Mouse (Mus musculus): Measurements from ENCODE around the gene Dlx3. TPM values are rescaled to one million over a fixed set of nuclear protein-coding genes. Genes with fewer than 3 reads are reported as not detected.
A peak's percentile ranks its signal among the peaks of the same experiment; 100 is the strongest.

Dlx3 gene
- not detected in 2 replicates for total RNA-seq (2017)

DNA sequence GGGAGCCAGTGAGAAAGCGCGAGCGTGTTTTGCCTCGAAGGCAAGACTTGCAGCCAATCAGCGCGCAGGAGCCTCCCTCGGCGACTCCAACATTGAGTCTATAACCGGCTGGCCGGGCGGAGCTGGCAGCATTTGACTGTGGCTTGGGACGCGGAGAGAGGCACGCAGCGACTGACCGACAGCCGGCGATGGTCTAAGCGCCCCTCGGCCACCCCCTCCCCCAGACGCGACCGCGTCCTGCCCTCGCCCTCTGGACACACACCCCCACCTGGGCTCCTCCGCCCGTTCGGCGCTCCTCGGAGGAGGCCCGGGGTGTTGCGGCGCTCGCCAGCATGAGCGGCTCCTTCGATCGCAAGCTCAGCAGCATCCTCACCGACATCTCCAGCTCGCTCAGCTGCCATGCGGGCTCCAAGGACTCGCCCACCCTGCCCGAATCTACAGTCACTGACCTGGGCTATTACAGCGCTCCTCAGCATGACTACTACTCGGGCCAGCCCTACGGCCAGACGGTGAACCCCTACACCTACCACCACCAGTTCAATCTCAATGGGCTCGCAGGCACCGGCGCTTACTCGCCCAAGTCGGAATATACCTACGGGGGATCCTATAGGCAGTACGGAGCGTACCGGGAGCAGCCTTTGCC, at the start of gene Dlx3:
TSS of gene Dlx3 (plus strand) at position 130 of the 643 bp plus-strand sequence.
- ATAC-seq (replicated peaks; ENCODE audit: low read depth, poor library complexity, severe bottlenecking), result no peak

DNA sequence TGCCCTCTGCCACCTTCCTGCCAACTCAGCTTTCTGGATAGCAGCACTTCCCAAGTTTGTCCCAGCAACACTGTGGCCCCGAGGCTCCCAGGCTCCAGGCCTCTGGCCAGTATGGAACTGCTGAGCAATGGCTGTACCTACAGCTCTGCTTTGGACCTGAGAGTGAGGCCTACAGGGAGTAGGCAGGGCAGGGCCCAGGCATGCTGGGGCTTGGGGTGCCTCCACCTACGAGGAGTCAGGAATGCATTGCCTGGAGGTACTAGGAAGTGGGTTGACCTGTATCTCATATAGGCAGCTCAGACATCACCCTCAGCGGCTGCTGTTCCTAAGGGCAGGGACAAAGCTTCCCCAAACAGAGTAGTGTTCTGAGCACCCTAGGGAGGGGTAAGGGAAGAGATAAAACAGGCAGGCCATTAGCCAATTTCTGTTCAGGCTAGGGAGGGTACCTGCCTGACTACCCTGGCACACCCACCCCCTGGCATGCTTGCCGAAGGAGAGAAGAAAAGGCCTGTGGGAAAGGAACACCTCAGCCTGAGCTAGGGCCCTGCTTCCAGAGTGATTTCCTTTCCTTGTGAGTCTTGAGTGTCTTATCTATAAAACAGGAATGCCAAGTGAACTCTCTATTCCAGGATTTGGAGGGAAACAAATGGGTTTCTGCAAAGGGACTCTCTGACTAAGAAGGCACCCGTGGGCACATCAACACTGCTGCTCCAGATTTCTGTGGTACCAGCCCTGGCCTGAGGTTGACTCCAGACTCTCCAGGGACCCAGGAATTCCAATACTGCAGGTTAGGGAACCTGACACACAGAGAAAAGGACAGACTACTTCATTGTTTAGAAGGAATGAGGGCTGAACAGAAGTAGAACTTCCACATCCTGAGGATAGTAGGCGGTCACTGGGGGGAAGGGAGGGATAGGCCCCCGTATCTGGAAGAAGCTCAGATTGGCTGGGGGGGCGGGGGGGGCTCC, 49.5 kb upstream of the Dlx3 start:
- no peak for ATAC-seq (replicated peaks; ENCODE audit: low read depth, poor library complexity, severe bottlenecking)

DNA sequence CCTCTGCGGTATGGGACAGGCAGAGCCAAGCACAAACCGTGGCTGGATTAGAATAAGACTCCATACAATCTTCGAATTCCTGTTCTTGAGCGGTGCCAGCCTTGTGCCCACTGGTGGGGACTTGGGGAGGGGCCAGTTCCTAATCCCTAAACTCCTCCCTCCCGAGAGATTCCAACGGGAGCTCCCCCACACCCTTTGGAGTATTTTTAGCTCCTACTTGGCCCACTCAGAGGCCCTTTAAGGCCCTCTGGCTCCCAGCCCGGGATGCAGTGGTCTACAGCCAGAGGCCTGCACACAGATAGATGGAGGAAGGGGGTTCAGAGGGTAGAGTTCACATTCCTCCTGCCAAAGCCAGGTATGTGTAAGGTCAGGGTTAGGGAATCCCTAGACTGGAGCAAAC, 48.7 kb upstream of the Dlx3 start:
- ATAC-seq (replicated peaks; ENCODE audit: low read depth, poor library complexity, severe bottlenecking), result no peak

DNA sequence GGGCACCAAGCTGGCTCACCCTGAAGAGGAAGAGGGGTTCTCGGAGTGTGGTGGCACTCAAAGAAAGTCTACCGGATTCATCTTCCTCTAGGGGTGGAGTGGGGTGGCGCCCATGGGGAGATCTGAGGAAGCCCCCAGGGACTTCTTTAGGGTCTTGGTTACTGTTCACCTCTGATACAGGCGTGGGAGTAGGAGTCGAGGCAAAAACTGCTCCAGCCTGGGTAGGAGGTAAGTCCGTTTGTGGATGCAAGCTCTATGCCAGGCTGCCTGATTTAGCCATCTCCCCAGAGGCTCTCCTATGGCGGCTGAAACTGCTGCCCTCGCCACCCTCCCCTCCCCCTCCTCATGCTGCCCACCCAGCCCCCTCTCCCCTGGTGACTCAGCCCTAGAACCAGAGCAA, 47.8 kb upstream of the Dlx3 start:
- ATAC-seq (replicated peaks; ENCODE audit: low read depth, poor library complexity, severe bottlenecking), result no peak

DNA sequence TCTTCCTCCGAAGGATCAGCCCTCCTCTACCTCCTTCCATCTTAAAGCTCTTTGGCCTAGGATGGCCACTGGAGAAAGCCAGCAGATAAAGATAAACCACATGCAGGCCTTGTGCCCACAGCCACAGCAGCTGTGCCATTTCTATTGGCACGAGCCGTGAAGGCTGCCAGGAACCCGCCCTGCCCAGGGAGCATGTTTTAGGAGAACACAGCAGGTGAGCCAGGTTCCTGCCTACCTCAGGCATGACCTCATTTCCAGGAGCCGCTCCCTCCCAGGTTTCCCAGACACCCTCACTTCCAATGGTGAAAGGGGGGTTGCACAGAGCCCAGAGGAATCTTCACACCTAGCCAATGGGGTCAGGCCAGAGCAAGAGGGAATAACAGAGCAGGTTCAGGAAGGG, 47.1 kb upstream of the Dlx3 start:
- ATAC-seq (replicated peaks; ENCODE audit: low read depth, poor library complexity, severe bottlenecking), result no peak

- no peak for ATAC-seq (replicated peaks; ENCODE audit: low read depth, poor library complexity, severe bottlenecking)
Observed at GRCm38 (mm10) chr11:95073835-95074234, 46.1 kb upstream of the Dlx3 start.

- no peak for ATAC-seq (replicated peaks; ENCODE audit: low read depth, poor library complexity, severe bottlenecking)
Observed at GRCm38 (mm10) chr11:95074694-95075093, 45.2 kb upstream of the Dlx3 start.

- ATAC-seq (replicated peaks; ENCODE audit: low read depth, poor library complexity, severe bottlenecking), result no peak
Observed at GRCm38 (mm10) chr11:95075197-95076040, 44.5 kb upstream of the Dlx3 start.

GRCm38 (mm10) chr11:95076041-95076535, 43.8 kb upstream of the Dlx3 start:
- 0 out of 2 replicates have a peak, but pooled peaks have one; percentile 19 for ATAC-seq (replicated peaks; ENCODE audit: low read depth, poor library complexity, severe bottlenecking)

DNA sequence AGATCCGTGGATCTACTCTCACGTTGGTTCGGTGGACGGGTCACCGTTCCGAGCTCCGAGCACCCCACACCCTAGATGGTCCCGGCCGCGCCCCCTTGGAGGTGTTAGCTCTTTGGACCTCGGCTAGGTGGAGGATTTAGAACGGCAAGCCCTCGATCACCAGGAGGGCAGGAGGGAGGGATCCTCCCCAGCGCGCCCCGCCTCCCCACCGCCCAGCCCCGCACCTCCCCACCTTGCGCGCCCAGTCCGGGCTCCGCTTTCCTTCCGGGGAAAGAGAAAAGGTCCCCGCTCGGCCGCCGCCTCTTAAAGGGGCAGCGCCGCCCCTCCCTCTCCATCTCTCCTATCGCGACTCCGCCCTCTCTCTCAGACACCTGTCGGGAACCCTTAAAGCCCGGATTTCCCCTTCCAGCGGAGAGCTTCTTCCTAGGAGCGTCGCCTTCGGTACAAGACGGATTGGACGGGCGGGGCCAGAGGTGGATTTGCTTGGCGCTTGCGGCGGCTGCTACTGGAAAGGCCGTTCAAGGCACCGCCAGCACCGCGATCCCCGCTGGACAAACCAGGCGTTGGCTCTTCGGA, 43.3 kb upstream of the Dlx3 start, which contains the start of gene Itga3:
TSS of gene Itga3 (minus strand) at position 266 of the 576 bp plus-strand sequence.
- 0 out of 2 replicates have a peak, but pooled peaks have one; percentile 20 for ATAC-seq (replicated peaks; ENCODE audit: low read depth, poor library complexity, severe bottlenecking)

DNA sequence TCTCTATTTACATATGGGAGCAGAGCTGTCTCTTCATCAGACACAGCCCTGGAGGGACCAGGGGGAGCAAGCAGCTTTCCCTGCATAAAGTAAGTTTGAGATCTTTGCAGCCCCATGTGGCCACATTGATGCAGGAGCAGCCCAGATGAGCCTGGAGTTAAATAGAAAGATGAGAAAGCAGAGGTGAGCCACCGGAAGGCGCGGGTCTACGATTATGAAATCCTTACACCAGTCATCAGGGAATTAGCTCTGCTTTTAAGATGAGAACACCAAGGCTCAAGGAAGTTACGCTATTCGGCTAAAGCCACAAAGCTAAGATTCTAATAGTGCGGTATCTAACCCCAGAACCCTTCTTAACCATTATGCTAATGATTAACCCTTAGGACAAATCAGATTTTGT, 42.0 kb upstream of the Dlx3 start:
- ATAC-seq (replicated peaks; ENCODE audit: low read depth, poor library complexity, severe bottlenecking), result 0 out of 2 replicates have a peak, but pooled peaks have one; percentile 19

GRCm38 (mm10) chr11:95079256-95079875, 40.6 kb upstream of the Dlx3 start:
- no peak for ATAC-seq (replicated peaks; ENCODE audit: low read depth, poor library complexity, severe bottlenecking)

DNA sequence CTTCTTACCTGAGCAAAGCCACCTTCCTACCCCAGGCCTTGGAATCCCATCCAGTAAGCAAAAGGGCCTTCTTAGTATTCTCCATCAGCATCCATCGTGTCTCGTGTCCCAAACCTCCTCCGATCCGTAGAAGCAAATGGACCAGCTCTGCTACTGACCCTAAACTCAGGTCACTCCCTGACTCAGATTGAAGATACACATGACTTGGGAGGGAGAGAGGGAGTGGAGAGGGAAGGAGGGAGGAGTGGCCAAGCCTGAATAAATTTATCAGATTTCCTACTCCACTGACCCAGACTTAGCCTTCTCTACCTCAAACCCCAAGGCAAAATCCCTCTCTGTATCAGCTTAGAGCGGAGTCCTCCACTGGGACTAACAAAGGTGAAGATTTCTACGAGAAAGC, 39.1 kb upstream of the Dlx3 start:
- no peak for ATAC-seq (replicated peaks; ENCODE audit: low read depth, poor library complexity, severe bottlenecking)

- 0 out of 2 replicates have a peak, but pooled peaks have one; percentile 31 for ATAC-seq (replicated peaks; ENCODE audit: low read depth, poor library complexity, severe bottlenecking)
Observed at GRCm38 (mm10) chr11:95082896-95083295, 37.0 kb upstream of the Dlx3 start.

- no peak for ATAC-seq (replicated peaks; ENCODE audit: low read depth, poor library complexity, severe bottlenecking)
Observed at GRCm38 (mm10) chr11:95084175-95084574, 35.7 kb upstream of the Dlx3 start.

GRCm38 (mm10) chr11:95084811-95085382, 35.0 kb upstream of the Dlx3 start:
- ATAC-seq (replicated peaks; ENCODE audit: low read depth, poor library complexity, severe bottlenecking), result no peak

DNA sequence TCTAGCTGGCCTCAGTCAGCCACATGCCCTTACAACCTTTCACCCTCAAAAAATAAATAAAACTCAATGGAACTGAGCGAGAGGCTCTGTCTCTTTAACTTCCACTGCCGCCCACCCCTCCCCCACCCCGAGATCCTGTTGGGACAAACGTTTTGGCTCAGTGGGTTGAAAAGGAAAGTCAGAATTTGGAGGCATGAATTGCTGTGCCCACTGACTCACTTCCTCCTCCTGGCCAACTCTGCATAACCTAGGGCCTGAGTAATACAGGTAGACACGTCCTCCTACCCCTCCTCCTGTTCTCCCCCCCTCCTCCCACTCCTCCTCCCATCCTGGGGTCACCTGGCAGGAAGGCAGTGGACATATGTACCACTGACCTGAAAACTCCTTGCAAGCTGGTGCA, 34.2 kb upstream of the Dlx3 start:
- no peak for ATAC-seq (replicated peaks; ENCODE audit: low read depth, poor library complexity, severe bottlenecking)

- ATAC-seq (replicated peaks; ENCODE audit: low read depth, poor library complexity, severe bottlenecking), result no peak
Observed at GRCm38 (mm10) chr11:95086229-95086628, 33.7 kb upstream of the Dlx3 start.
